Mouse (Mus musculus) bone marrow, adult 2 months (tissue): ENCODE data around the gene Xrra1.

Experiments
- CTCF ChIP-seq: fragments of 200-500 bp; IDR thresholded peaks from 2 replicates; pipeline ENCODE4 v1.5.1; 2011; ENCODE audit warnings: low read length, control low read depth; ENCODE audit not compliant: control insufficient read depth, insufficient read depth
- POLR2A ChIP-seq: fragments of 200-500 bp; IDR thresholded peaks from 2 replicates; pipeline ENCODE4 v1.6.1; 2011; ENCODE audit warnings: low read depth, mild to moderate bottlenecking, control low read depth, low read length, borderline replicate concordance; ENCODE audit not compliant: control insufficient read depth

GRCm38 (mm10) chr7:99836781-99837180 is 22.1 kb upstream of the Xrra1 start:
- TF ChIP-seq CTCF (no peak), POLR2A (no peak)
